ENCODE assay signal across 18 mouse cellular contexts in genomic region chr6:54096836-54097235, GRCm38 (mm10). TPM values are rescaled to one million over a fixed set of nuclear protein-coding genes. Genes with fewer than 3 reads are reported as not detected.
DNase-seq lines count a peak whose midpoint lies in the region; ATAC-seq and TF ChIP-seq lines count a peak whose summit lies in the region.
"Had no signal": no experiment of that assay in that cellular context is flagged by ENCODE, and none has a peak within 500 bp of the region (broad histone marks: within the 10 kb centered on the region; RNA-seq: fewer than 3 reads in every experiment).

No protein-coding gene starts in this region.

- H3K9ac ChIP-seq in heart, embryonic 12.5 days, result no peak overlapping the region
- H3K9ac ChIP-seq in ES-E14 (ENCODE audit: insufficient read depth, low read depth, low read length, poor library complexity, severe bottlenecking), result no peak overlapping the region
- H3K9ac ChIP-seq in midbrain, embryonic 14.5 days (replicated peaks; ENCODE audit: low read length), result no peak overlapping the region
- H3K9ac ChIP-seq: liver, embryonic 13.5 days had no signal

- no peak overlapping the region for H3K4me3 ChIP-seq in heart, embryonic 12.5 days
- H3K4me3 ChIP-seq in ES-E14 (ENCODE audit: insufficient read depth in 1 of 2, low read depth in 1 of 2, low read length in 2 of 2, poor library complexity in 1 of 2, severe bottlenecking in 1 of 2), result peak overlapping the region in 1 of 2 experiments; percentile 23; a peak in 3 of 4 replicates
- H3K4me3 ChIP-seq in midbrain, embryonic 14.5 days (replicated peaks; ENCODE audit: low read depth, low read length), result no peak overlapping the region
- H3K4me3 ChIP-seq: liver, embryonic 13.5 days had no signal

- peaks cover 32% of the 10 kb centered on the region for H3K4me1 ChIP-seq in heart, embryonic 12.5 days (replicated peaks)
- H3K4me1 ChIP-seq in ES-E14 (ENCODE audit: control insufficient read depth in 2 of 2, insufficient read depth in 2 of 2, low read length in 2 of 2, poor library complexity in 1 of 2), result peaks cover 19 to 21% of the 10 kb centered on the region in 2 experiments
- H3K4me1 ChIP-seq in midbrain, embryonic 14.5 days (ENCODE audit: control insufficient read depth, insufficient read depth, low read length), result no peaks in the 10 kb centered on the region
- H3K4me1 ChIP-seq: liver, embryonic 13.5 days had no signal

- H3K4me2 ChIP-seq in heart, embryonic 12.5 days, result no peak overlapping the region
- no peak overlapping the region for H3K4me2 ChIP-seq in midbrain, embryonic 14.5 days (ENCODE audit: low read length)
- H3K4me2 ChIP-seq: liver, embryonic 13.5 days had no signal

- intact Hi-C loops in heart, postnatal 14 days (cut with DNase I), result no loop called here

- in situ Hi-C loops in ES-E14 (cut with MboI; ENCODE audit: low sequenced_read_pairs in 2 of 2, unreplicated experiment in 2 of 2), result no loop called here

- no peaks in the 10 kb centered on the region for H3K27me3 ChIP-seq in heart, embryonic 12.5 days (replicated peaks)
- no peaks in the 10 kb centered on the region for H3K27me3 ChIP-seq in midbrain, embryonic 14.5 days (ENCODE audit: control insufficient read depth, insufficient read depth, low read length)
- H3K27me3 ChIP-seq: liver, embryonic 13.5 days had no signal

- WGBS in heart, embryonic 12.5 days, result 25% methylated on average over 7 of the region's 7 CpGs
- WGBS in midbrain, embryonic 14.5 days, result 5% methylated on average over 7 of the region's 7 CpGs

- no peaks in the 10 kb centered on the region for H3K9me3 ChIP-seq in heart, embryonic 12.5 days (replicated peaks)
- no peaks in the 10 kb centered on the region for H3K9me3 ChIP-seq in ES-E14 (ENCODE audit: control insufficient read depth, insufficient read depth, low read depth, low read length)
- no peaks in the 10 kb centered on the region for H3K9me3 ChIP-seq in midbrain, embryonic 14.5 days (ENCODE audit: control insufficient read depth, low read length)
- H3K9me3 ChIP-seq: liver, embryonic 13.5 days had no signal

- 0 out of 2 replicates have a peak overlapping the region, but pooled peaks have one; percentile 26 for H3K27ac ChIP-seq in heart, embryonic 12.5 days (ENCODE audit: poor library complexity, severe bottlenecking)
- H3K27ac ChIP-seq in ES-E14 (ENCODE audit: insufficient read depth, low read depth, low read length, poor library complexity, severe bottlenecking), result peak overlapping the region; percentile 96
- H3K27ac ChIP-seq in midbrain, embryonic 14.5 days (replicated peaks; ENCODE audit: low read depth, low read length), result no peak overlapping the region
- H3K27ac ChIP-seq: liver, embryonic 13.5 days had no signal

- ATAC-seq in heart, embryonic 12.5 days (ENCODE audit: insufficient number of reproducible peaks, low FRiP score), result no peak
- no peak for ATAC-seq in midbrain, embryonic 14.5 days (ENCODE audit: low FRiP score, low TSS enrichment)
- no peak for ATAC-seq in granulocyte monocyte progenitor cell, adult 5-6 weeks (replicated peaks; ENCODE audit: poor library complexity, severe bottlenecking)
- ATAC-seq: CD4-positive, CD25-positive, alpha-beta regulatory T cell, adult 4 months; forebrain, embryonic 16.5 days had no signal

- H3K36me3 ChIP-seq in heart, embryonic 12.5 days, result no peaks in the 10 kb centered on the region
- no peaks in the 10 kb centered on the region for H3K36me3 ChIP-seq in ES-E14 (ENCODE audit: control insufficient read depth, insufficient read depth, low read length, poor library complexity, severe bottlenecking)
- H3K36me3 ChIP-seq in midbrain, embryonic 14.5 days (ENCODE audit: control insufficient read depth, insufficient read depth, low read length), result no peaks in the 10 kb centered on the region
- H3K36me3 ChIP-seq: liver, embryonic 13.5 days had no signal

- no peak for DNase-seq in heart, postnatal 14 days
- DNase-seq in ES-E14 (ENCODE audit: low read depth, low spot score), result peak; percentile 94
- peak; percentile 67 for DNase-seq in brain, adult 2 months (ENCODE audit: low read depth, low spot score)
- DNase-seq in midbrain, embryonic 14.5 days, result peak; percentile 39
- DNase-seq in urinary bladder, adult 18-20 months (ENCODE audit: low spot score in 2 of 2), result no peak
- DNase-seq: adrenal gland, postnatal 14 days; gastrocnemius, postnatal 10 days; heart, postnatal 36 days; kidney, adult 18-20 months; kidney, postnatal 25 days; left cerebral cortex, postnatal 4 days; liver, embryonic 13.5 days; lung, postnatal 10 days; right cerebral cortex, postnatal 14 days had no signal

TF ChIP-seq in ES-E14, 5 proteins besides CTCF, POLR2A, EP300 and RAD21:
- TF ChIP-seq MAFK (IDR thresholded peaks at IDR 0.05; ENCODE audit: insufficient read depth, low read depth, low read length), result peak; percentile 20; the same call in 1 of the 2 replicates
- no peak for TF ChIP-seq CHD2 (IDR thresholded peaks at IDR 0.05; ENCODE audit: low read depth, low read length)

RNA-seq across cellular contexts. Expression of gene Chn2, which starts 57.5 kb away (rescaled TPM):
- 7.6 and 12.4 TPM in 2 replicates for polyA plus RNA-seq in heart, embryonic 12.5 days (2016; fragmentation: Nextera tagmentation; extraction: Ambion mirVana)
- total RNA-seq in heart, postnatal 14 days (2021), result 1 to 10 TPM; 3.7 to 4.3 TPM
- total RNA-seq in ES-E14 (2012; rRNA removed), result 5.8 and 7.1 TPM in 2 replicates
- polyA plus RNA-seq in midbrain, embryonic 14.5 days (2014; fragmentation: Nextera tagmentation; extraction: Ambion mirVana), result 32.4 and 40.6 TPM in 2 replicates
- total RNA-seq in granulocyte monocyte progenitor cell, adult 5-6 weeks (2014; fragmentation: Nextera tagmentation), result 13.6 and 15.2 TPM in 2 replicates
- total RNA-seq in granulocyte monocyte progenitor cell, adult 5-6 weeks (2017), result 8.3 and 11.2 TPM in 2 replicates

Comparison
In these comparisons a context has a peak if more than half of its experiments do, and no peak if none do; other contexts are left out.
1. DNase-seq: peak in ES-E14 (single experiment), brain, adult 2 months (single experiment) and midbrain, embryonic 14.5 days (single experiment); none in heart, postnatal 14 days (0 of 2) and urinary bladder, adult 18-20 months (0 of 2).